Mouse (Mus musculus) myocyte (in vitro differentiated cells): ENCODE data around the gene Hhipl1.

Experiments used
- CEBPB ChIP-seq: IDR thresholded peaks from 2 replicates; pipeline ENCODE4 v1.6.1; 2011; ENCODE audit warnings: mild to moderate bottlenecking, moderate library complexity; ENCODE audit not compliant: poor library complexity, insufficient read depth, severe bottlenecking
- E2F4 ChIP-seq: IDR thresholded peaks from one replicate; pipeline ENCODE4 v1.6.1; 2011; ENCODE audit warnings: mild to moderate bottlenecking, control low read depth, moderate library complexity; ENCODE audit not compliant: insufficient read depth
- MAX ChIP-seq: IDR thresholded peaks from one replicate; pipeline ENCODE4 v1.6.1; 2011; ENCODE audit warnings: low read depth, mild to moderate bottlenecking, control low read depth
- MYOD1 ChIP-seq, 3 experiments: IDR thresholded peaks; one replicate each; pipeline ENCODE4 v1.6.1; 2011; ENCODE audit warnings: control low read depth in 2 of 3, low read depth in 2 of 3, mild to moderate bottlenecking in 2 of 3, moderate library complexity in 1 of 3; ENCODE audit not compliant: insufficient read length in 2 of 3, control insufficient read depth in 1 of 3
- MYOG ChIP-seq, 3 experiments: IDR thresholded peaks; one replicate each; pipeline ENCODE4 v1.6.1; 2011; ENCODE audit warnings: control low read depth in 2 of 3, low read depth in 2 of 3, mild to moderate bottlenecking in 2 of 3; ENCODE audit not compliant: insufficient read length in 2 of 3, control insufficient read depth in 1 of 3, insufficient read depth in 1 of 3
- POLR2A ChIP-seq: IDR thresholded peaks from one replicate; pipeline ENCODE4 v1.6.1; 2011; ENCODE audit warnings: low read depth, mild to moderate bottlenecking, control low read depth, moderate library complexity; ENCODE audit not compliant: insufficient read length
- REST ChIP-seq: IDR thresholded peaks from one replicate; pipeline ENCODE4 v1.6.1; 2011; ENCODE audit warnings: mild to moderate bottlenecking, control low read depth, moderate library complexity; ENCODE audit not compliant: insufficient read depth, insufficient read length
- USF1 ChIP-seq: IDR thresholded peaks from one replicate; pipeline ENCODE4 v1.6.1; 2011; ENCODE audit warnings: low read depth, mild to moderate bottlenecking, control low read depth, moderate library complexity

DNA sequence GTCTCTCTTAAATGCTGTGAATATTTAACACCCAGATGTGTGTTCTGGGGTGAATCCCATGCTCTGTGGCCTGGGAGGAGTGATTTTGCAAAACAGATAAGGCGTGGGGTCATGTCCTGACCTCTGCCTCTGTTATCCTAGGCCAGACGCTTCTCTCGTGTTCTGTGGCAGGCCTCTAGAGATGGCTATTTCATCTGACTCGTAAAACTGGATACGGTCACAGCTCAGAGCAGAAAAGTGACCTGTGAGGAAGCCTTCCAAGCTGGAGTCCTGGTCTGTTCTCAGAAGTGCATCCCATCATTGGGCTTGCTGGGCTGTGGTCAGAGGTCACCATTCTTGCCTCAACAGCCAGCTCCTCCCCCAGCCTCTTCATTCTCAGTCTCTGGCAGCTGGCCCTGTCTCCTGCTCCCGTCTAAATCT is 6.4 kb downstream of the Hhipl1 start:
- TF ChIP-seq MYOG (IDR thresholded peaks at IDR 0.05; ENCODE audit: control insufficient read depth in 1 of 3, insufficient read depth in 1 of 3, insufficient read length in 2 of 3, low read depth in 2 of 3) (no peak), E2F4 (no peak), MAX (no peak), POLR2A (no peak), USF1 (no peak), CEBPB (no peak), MYOD1 (IDR thresholded peaks at IDR 0.05; ENCODE audit: control insufficient read depth in 1 of 3, insufficient read length in 2 of 3, low read depth in 2 of 3) (no peak), REST (no peak)
